Mouse (Mus musculus) left cerebral cortex, postnatal 4 days (tissue): ENCODE data around the gene Phb2. TPM values are rescaled to one million over a fixed set of nuclear protein-coding genes. Genes with fewer than 3 reads are reported as not detected.

ENCODE experiments used
- microRNA-seq: library from miRNA; unstranded; fragments of <30 nt; microRNA quantifications from one replicate; pipeline ENCODE4 v1.2.0, GENCODE M21; 2022
- total RNA-seq, 2 experiments: library from RNA; stranded (reverse); gene quantifications; 2 replicates each; pipeline ENCODE4 v1.2.3; 2021

Phb2 gene
- total RNA-seq, 2 experiments from 2014 or later = 169 to 170 TPM

Small RNA genes within 50 kb of the gene (microRNA-seq; reads per million reads assigned to microRNA genes)
- 30.1 reads per million, percentile 40 among the genes with 10 or more reads in this experiment for gene Mir141
- gene Mir200c = 594 reads per million, percentile 71 among the genes with 10 or more reads in this experiment

Other genes starting within 250 kb of the Phb2 start
- gene Clstn3, start 247.5 kb upstream of the Phb2 start, total RNA-seq = 100 to 1,000 TPM; 173 to 211 TPM
- under 1 TPM; 0.18 to 0.20 TPM for gene C1rl, start 219.2 kb upstream of the Phb2 start, total RNA-seq
- gene C1ra, start 199.9 kb upstream of the Phb2 start, total RNA-seq = under 1 TPM; 0.38 to 0.62 TPM
- gene C1s1, start 170.0 kb upstream of the Phb2 start, total RNA-seq = 1 to 10 TPM in 1 of 2 experiments, under 1 TPM in 1; 0.28 to 1.1 TPM
- not detected for gene C1rb, start 142.0 kb upstream of the Phb2 start, total RNA-seq
- gene C1s2, start 76.3 kb upstream of the Phb2 start, total RNA-seq = 1 to 10 TPM in 1 of 2 experiments, under 1 TPM in 1; 0.28 to 1.0 TPM
- gene Lpcat3, start 49.3 kb upstream of the Phb2 start, total RNA-seq = 10 to 100 TPM; 36.9 to 39.8 TPM
- 10 to 100 TPM; 56.7 to 56.9 TPM for gene Emg1, start 158 bp upstream of the Phb2 start, total RNA-seq
- 1 to 10 TPM; 3.3 to 9.2 TPM for gene Ptpn6, start 26.4 kb downstream of the Phb2 start, total RNA-seq
- 100 to 1,000 TPM; 334 to 350 TPM for gene Grcc10, start 29.0 kb downstream of the Phb2 start, total RNA-seq
- gene Gm45234, start 43.7 kb downstream of the Phb2 start, total RNA-seq = not detected
- gene Atn1, start 44.2 kb downstream of the Phb2 start, total RNA-seq = 100 to 1,000 TPM; 174 to 180 TPM
- gene Eno2, start 57.3 kb downstream of the Phb2 start, total RNA-seq = 100 to 1,000 TPM; 190 to 217 TPM
- gene Lrrc23, start 67.4 kb downstream of the Phb2 start, total RNA-seq = 1 to 10 TPM; 2.1 to 4.3 TPM
- 1 to 10 TPM; 4.1 TPM for gene Spsb2, start 96.3 kb downstream of the Phb2 start, total RNA-seq
- 100 to 1,000 TPM; 275 to 296 TPM for gene Tpi1, start 102.0 kb downstream of the Phb2 start, total RNA-seq
- 100 to 1,000 TPM; 192 to 202 TPM for gene Usp5, start 117.1 kb downstream of the Phb2 start, total RNA-seq
- gene Cdca3, start 117.2 kb downstream of the Phb2 start, total RNA-seq = 10 to 100 TPM in 1 of 2 experiments, 1 to 10 TPM in 1; 6.9 to 10.8 TPM
- under 1 TPM; 0.32 to 0.46 TPM for gene Gnb3, start 127.9 kb downstream of the Phb2 start, total RNA-seq
- gene P3h3, start 145.4 kb downstream of the Phb2 start, total RNA-seq = 10 to 100 TPM; 55.9 to 56.1 TPM
- gene Gpr162, start 151.6 kb downstream of the Phb2 start, total RNA-seq = 100 to 1,000 TPM; 145 to 164 TPM
- gene Cd4, start 175.9 kb downstream of the Phb2 start, total RNA-seq = 1 to 10 TPM in 1 of 2 experiments, under 1 TPM in 1; 0.52 to 1.2 TPM
- gene Lag3, start 199.4 kb downstream of the Phb2 start, total RNA-seq = 1 to 10 TPM; 1.7 to 2.3 TPM
- 1,000 to 10,000 TPM; 1,603 to 1,633 TPM for gene Ptms, start 207.8 kb downstream of the Phb2 start, total RNA-seq
- 100 to 1,000 TPM; 467 to 469 TPM for gene Mlf2, start 219.1 kb downstream of the Phb2 start, total RNA-seq